Mouse (Mus musculus) heart, adult 8-10 months (tissue): ENCODE measurements around the gene Frem3. TPM values are rescaled to one million over a fixed set of nuclear protein-coding genes. Genes with fewer than 3 reads are reported as not detected.
A peak's percentile ranks its signal among the peaks of the same experiment; 100 is the strongest.

Source experiments
- DNase-seq: peaks from one replicate; pipeline ENCODE4 v3.0.0; 2022; ENCODE audit warnings: low spot score
- total RNA-seq, 4 experiments: library from RNA; stranded (reverse); gene quantifications; 2 replicates each; pipeline ENCODE4 v1.2.4; 2022

The Frem3 gene
- total RNA-seq, 4 experiments from 2014 or later: not detected

DNA sequence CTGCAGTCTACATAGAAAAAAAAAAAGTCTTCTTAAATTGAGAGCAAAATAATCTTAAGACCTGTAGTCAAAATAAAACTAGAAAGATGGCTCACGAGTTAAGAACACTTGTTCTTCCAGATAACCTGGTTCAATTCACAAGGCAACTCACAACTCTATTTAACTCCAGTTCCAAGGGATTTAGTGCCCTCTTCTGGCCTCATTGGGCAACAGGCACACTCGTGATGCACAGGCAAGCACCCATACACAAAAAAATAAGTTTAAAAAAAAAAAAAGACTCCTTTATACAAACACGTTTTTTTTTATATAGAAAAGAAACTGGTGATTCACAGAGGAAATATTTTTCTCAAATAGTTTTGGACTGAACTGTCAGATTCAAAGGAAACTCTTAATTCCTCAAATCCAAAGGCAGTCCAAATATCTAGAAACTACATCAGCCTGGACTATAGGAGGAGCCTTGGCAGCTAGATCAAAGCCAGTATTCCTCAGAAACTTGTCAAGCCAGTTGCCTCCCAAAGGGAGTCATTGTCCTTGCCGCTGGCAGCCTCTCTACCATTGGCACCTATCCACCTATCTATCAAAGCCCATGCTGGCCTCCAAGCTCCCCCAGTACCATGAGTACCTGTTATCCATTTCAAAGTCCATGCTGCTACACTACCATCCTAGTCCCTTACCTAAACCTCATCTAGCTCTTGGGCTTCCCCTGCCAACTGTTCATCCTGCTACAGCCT lies 100.0 kb downstream of the Frem3 start:
- DNase-seq: no peak

DNA sequence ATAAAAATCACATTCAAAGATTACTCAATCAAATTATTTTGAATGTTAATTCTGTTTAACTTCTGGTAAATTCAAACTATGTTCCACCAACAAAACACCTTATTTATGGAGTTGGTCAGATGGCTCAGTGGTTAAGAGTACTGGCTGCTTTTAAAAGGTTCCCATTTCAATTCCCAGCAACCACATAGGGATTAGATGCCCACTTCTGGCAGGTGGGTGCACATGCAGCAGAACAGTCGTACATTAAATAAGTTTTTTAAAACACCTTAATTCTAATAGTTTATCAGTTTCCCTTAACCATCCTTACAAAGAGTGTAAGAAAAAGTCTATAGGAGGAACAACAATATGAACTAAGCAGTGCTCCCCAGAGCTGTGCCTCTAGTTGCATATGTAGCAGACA lies 103.6 kb downstream of the Frem3 start:
- no peak for DNase-seq

DNA sequence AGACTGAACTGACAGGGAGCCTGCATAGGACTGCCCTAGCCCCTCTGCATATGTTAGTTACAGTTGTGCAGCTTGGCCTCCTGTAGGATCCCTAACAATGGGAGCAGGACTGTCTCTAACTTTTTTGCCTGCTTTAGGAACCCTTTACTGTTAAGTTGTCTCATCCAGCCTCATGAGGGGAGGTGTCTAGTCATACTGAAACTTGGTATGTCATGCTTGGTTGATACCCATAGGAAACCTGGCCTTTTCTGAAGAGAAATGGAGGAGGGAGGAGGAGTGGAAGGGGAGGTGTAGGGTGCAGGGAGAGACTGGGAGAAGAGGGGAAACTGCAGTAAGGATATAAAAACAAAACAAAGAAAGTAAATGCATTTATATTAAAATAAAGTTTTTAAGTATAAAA lies 121.4 kb downstream of the Frem3 start:
- DNase-seq: no peak

DNA sequence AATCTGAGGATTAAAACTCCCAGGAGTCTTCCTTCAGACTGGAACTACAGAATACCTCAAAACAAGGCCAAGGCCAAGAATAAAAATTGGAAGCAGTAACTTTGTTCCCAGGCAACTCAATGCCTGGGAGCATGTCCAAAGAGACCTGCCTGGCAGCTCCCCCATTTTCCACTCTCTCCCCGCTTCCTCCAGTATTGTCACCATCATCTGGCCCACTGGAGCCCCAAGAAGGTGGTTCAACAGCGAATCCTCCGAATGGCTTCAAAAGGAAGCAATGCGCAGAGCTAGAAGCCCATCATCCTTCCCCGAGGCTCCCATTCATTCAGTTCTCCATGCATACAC lies 127.1 kb downstream of the Frem3 start:
- DNase-seq: peak; percentile 40

DNA sequence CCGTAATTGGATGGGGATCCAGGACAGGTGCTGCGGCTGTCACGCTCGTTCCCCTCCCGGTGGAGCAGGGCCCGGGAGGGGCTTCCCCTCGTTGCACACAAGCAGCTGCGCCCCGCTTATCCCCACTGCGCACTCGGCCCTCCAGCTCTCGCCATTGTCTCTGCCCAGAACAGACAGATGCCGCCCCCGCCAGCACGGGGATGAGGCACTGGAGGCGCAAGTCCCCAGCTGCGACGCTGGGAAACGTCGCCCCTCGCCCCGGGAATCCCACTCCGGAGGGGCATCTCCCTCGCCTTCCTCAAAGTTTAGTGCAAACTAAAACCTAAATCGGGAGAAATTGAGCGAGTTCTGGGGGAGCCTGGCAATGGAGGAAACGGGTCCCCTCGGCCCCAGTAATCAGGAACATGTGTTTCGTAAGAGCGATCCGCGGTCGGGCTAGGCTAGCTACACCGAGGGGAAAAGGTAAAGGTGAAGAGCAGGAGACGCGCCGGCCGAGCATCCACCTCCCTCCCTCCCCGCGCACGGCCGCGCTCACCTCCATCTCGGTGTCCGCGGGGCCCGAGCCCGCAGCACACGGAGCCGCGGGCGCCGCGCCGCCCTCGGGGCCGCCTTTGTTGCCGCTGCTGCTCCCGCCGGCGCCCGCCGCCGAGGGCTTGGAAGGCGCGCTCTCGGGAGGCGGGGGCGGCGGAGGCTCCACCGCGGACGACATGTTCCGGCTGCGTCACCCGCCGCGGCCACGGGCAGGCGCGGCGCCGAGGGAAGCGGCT lies 127.7 kb downstream of the Frem3 start:
- DNase-seq: peak; percentile 7

DNA sequence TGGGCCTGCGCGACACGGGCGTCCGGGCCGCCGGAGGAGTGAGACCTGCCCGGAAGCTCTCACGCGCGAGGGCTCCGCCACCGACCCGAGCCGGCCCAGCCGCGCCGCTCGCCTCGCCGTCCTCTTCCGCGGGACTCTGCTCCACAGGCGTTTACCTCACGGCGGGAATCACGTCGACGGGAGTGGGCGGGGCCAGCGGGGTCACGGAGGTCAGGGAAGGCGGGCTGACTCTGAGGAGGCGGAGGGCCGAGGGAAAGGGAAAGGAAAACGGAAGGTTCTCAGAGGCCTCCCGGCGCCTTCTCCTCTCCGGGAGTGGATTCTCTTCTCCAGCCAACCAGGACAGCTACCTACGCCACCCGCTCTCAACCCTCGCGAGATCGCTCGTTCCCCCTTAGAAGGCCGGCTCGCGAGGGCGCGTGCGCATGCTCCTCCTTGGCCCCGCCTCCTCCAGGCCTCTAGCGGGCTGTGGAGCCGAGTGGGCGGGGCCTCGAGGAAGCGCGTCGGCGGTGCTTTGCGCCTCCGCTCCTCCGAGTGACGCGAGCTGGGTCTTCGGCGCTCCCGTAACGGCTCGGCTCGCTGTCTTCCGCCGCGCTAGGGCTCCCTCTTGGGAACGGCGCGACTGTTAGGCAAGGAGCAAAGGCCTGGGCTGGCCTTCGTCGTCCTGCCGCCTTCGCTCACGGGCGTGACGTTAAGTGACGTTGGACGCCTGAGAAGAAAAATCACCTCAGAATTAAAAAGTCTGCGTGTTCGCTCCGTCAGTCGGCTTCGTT lies 128.5 kb downstream of the Frem3 start, which contains the start of gene Smarca5:
Gene Smarca5 (minus strand): TSS at position 343 of the 770 bp plus-strand sequence.
- peak; percentile 94 for DNase-seq

DNA sequence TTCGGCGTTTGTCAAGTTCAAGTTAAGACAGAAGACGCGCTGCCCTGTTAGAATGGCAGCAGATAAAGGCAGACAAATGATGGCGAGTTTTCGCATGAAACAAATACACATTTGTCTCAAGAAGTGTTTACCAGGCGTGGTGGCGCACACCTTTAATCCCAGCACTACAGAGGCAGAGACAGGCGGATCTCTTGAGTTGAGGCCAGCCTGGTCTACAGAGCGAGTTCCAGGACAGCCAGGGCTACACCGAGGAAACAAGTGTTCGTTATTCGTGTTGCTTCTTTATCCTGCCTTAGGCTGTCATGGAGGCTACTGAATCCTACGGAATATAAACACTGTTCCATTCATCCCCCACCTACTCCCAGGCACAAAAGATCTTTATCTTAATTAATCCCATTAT lies 129.1 kb downstream of the Frem3 start:
- DNase-seq: peak; percentile 24

Other genes starting within 250 kb of the Frem3 start
- gene Gypa, start 117.3 kb upstream of the Frem3 start, total RNA-seq: under 1 TPM in 3 of 4 experiments, not detected in 1; 0.22 to 0.54 (median 0.52) TPM
- 10 to 100 TPM; 35.5 to 39.2 (median 38.8) TPM for gene Smarca5, start 128.4 kb downstream of the Frem3 start, total RNA-seq